ENCODE assay signal across 13 mouse cellular contexts in the genomic region with DNA sequence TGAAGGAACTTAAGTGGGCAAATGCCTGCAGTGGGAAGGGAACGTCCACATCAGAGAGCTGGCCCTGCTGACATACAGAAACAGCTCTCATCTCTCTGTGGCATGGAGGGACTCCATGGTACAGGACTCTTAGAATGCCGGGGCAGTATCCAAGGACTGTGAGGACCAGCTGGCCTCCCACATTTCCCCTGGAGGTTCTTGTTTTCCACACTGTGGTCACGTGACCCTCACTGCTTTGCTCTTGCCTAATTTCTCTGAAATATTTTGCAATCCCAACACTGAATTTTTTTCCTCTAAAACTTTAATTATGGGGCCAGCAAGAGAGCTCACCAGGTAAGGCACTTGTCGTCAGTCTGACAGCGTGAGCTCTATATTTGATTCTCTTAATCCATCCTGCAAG. TPM values are rescaled to one million over a fixed set of nuclear protein-coding genes. Genes with fewer than 3 reads are reported as not detected.
DNase-seq lines count a peak whose midpoint lies in the region.
"Had no signal": no experiment of that assay in that cellular context is flagged by ENCODE, and none has a peak within 500 bp of the region (broad histone marks: within the 10 kb centered on the region; RNA-seq: fewer than 3 reads in every experiment).

No protein-coding gene starts in this region.

- intact Hi-C loops in heart, postnatal 10 days (cut with DNase I) = no loop called here

- DNase-seq in adrenal gland, adult (ENCODE audit: inconsistent age in 2 of 2, low spot score in 1 of 2) = peak; percentile 7 to 49
- DNase-seq in adrenal gland, postnatal 14 days = no peak
- DNase-seq in heart, adult 18-20 months = peak; percentile 57 to 77
- DNase-seq in heart, postnatal 10 days = no peak
- peak; percentile 54 for DNase-seq in 416B (ENCODE audit: low read depth)
- DNase-seq in lung, postnatal 14 days = peak; percentile 13
- DNase-seq in spleen, postnatal 4 days (ENCODE audit: low spot score in 2 of 2) = no peak
- no peak for DNase-seq in thymus, adult 18-20 months
- DNase-seq: cerebellum, adult 9-11 months; kidney, postnatal 10 days; liver, embryonic 13.5 days; retina, postnatal 1 day; thymus, postnatal 14 days had no signal

RNA-seq across cellular contexts. Expression of a gene that starts 21.3 kb away (rescaled TPM):
- total RNA-seq in adrenal gland, postnatal 14 days (2021) = 23.3 and 24.8 TPM in 2 replicates
- 10 to 100 TPM; 10.8 to 12.2 TPM for total RNA-seq in heart, adult 18-20 months (2021)
- 10 to 100 TPM; 13.8 to 13.9 TPM for total RNA-seq in heart, postnatal 10 days (2021)

RNA-seq across cellular contexts. Expression of a gene that starts 46.4 kb away (rescaled TPM):
- 23.8 and 24.9 TPM in 2 replicates for total RNA-seq in adrenal gland, postnatal 14 days (2021)
- 1 to 10 TPM in 1 of 2 experiments, under 1 TPM in 1; 0.94 to 1.1 TPM for total RNA-seq in heart, adult 18-20 months (2021)
- 10 to 100 TPM; 16.7 to 23.0 TPM for total RNA-seq in heart, postnatal 10 days (2021)

RNA-seq across cellular contexts. Expression of a gene that starts 47.4 kb away (rescaled TPM):
- 93.2 and 98.2 TPM in 2 replicates for total RNA-seq in adrenal gland, postnatal 14 days (2021)
- total RNA-seq in heart, adult 18-20 months (2021) = 10 to 100 TPM; 38.9 to 39.3 TPM
- total RNA-seq in heart, postnatal 10 days (2021) = 10 to 100 TPM; 65.8 to 72.8 TPM

Comparison
In these comparisons a context has a peak if more than half of its experiments do, and no peak if none do; other contexts are left out.
1. DNase-seq: peak in adrenal gland, adult (2 of 2), heart, adult 18-20 months (2 of 2), 416B (single experiment) and lung, postnatal 14 days (single experiment); none in adrenal gland, postnatal 14 days (single experiment), heart, postnatal 10 days (0 of 2), spleen, postnatal 4 days (0 of 2) and thymus, adult 18-20 months (0 of 2).
2. RNA of a gene that starts 46.4 kb away (total RNA-seq): 23.8 to 24.9 TPM in adrenal gland, postnatal 14 days and 16.7 to 23.0 TPM in heart, postnatal 10 days; 0.94 to 1.1 TPM in heart, adult 18-20 months; every median in the first group is over 4 times any median in the second.